Mouse (Mus musculus): ENCODE measurements around the gene Prame. TPM values are rescaled to one million over a fixed set of nuclear protein-coding genes. Genes with fewer than 3 reads are reported as not detected.
A peak's percentile ranks its signal among the peaks of the same experiment; 100 is the strongest.
"Not testable (repeated sequence)": the region's sequence is repeated elsewhere in the genome, so short reads cannot be mapped to it uniquely, and the experiment has no call there.

The Prame gene
- not detected in 2 replicates for polyA plus RNA-seq (2016; fragmentation: Nextera tagmentation; extraction: Ambion mirVana)

DNA sequence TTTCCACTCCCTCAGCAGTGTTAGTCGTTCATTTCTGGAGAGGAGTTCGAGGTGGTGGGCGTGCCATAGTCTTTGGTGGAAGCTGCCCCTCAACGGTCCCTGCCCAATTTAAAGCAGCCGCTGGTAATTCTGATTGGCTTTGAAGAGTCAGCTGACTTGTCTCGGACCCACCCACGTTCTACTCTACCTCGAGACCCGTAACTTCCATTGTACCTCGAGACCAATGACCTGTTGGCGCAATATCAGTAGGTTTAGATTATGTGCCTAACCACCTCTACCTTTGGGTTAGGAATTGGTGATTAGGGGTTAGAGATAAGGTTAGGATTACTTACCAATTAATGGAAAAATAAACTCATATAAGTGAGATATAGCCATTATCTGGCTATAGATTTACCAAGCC lies at the start of gene Prame:
TSS of gene Prame (minus strand) at position 101 of the 400 bp plus-strand sequence.
- WGBS, result 90% methylated on average over 11 of the region's 11 CpGs
- H3K27ac ChIP-seq (replicated peaks), result no peak within 1 kb of the TSS
- no peaks in the 10 kb centered on the region for H3K4me1 ChIP-seq

DNA sequence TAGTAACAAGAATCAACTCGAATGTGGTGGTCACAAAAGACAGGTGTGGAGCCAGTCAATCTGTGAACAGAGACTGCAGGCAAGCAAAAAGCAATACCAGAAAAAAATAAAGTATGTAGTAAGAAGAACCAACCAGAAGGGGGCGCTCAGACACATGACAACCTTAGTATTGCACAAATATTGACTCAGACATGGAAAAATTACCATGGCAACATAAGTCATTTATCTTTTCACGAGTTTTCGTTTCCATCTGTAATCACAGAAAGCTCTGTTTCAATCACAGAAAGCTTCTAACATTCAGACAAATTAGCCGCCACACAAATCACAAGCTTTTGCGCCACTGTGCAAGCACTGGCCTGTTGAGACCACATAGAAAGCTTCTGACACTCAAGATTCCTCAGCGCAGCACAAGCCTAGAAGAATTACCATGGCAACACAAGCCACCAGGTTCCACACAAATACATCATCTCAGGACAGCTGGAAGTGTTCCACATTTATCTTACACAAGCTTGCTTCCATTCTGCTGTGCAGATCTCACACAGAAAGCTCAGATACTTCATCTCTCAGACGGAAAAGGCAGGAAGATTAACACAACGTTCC lies 24.8 kb upstream of the Prame start:
- Histone ChIP-seq H3K27me3 (ENCODE audit: low read depth, poor library complexity, severe bottlenecking) (peaks cover 3% of the 10 kb centered on the region; the same call in 1 of the 2 replicates), H3K36me3 (no peaks in the 10 kb centered on the region), H3K27ac (replicated peaks) (no peak overlapping the region), H3K4me1 (no peaks in the 10 kb centered on the region), H3K4me3 (no peak overlapping the region), H3K9me3 (replicated peaks) (no peaks in the 10 kb centered on the region)
- WGBS, result 59% methylated on average over 9 of the region's 9 CpGs
- no peak for DNase-seq (ENCODE audit: low spot score)

More for the DNA sequence above, at the start of gene Prame:
- no peak within 1 kb of the TSS for H3K4me3 ChIP-seq
- H3K9me3 ChIP-seq (replicated peaks), result no peaks in the 10 kb centered on the region
- H3K27me3 ChIP-seq (ENCODE audit: low read depth, poor library complexity, severe bottlenecking), result peaks cover 7% of the 10 kb centered on the region; the same call in 1 of the 2 replicates
- H3K36me3 ChIP-seq, result no peaks in the 10 kb centered on the region
- no peak for DNase-seq (ENCODE audit: low spot score)

DNA sequence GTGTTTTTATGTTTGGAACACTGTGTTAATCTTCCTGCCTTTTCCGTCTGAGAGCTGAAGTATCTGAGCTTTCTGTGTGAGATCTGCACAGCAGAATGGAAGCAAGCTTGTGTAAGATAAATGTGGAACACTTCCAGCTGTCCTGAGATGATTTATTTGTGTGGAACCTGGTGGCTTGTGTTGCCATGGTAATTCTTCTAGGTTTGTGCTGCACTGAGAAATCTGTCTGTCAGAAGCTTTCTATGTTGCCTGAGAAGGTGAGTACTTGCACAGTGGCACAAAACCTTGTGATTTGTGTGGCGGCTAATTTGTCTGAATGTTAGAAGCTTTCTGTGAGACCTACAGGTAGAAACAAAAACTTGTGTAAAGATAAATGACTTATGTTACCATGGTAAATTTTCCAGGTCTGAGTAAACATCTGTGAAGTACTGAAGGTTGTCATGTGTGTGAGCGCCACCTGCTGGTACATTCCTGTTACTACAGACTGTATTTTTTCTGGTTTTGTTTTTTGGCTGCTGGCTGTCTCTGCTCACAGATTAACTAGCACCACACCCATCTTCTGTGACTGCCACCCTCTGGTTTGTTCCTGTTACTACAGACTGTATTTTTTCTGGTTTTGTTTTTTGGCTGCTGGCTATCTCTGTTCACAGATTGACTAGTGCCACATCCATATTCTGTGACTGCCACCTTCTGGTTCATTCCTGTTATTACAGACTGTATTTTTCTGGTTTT lies 26.0 kb downstream of the Prame start:
- 70% methylated on average over 3 of the region's 3 CpGs for WGBS
- H3K4me3 ChIP-seq; H3K36me3 ChIP-seq; H3K27ac ChIP-seq (replicated peaks); H3K4me1 ChIP-seq; H3K27me3 ChIP-seq (ENCODE audit: low read depth, poor library complexity, severe bottlenecking); DNase-seq (ENCODE audit: low spot score); H3K9me3 ChIP-seq (replicated peaks): not testable (repeated sequence)

DNA sequence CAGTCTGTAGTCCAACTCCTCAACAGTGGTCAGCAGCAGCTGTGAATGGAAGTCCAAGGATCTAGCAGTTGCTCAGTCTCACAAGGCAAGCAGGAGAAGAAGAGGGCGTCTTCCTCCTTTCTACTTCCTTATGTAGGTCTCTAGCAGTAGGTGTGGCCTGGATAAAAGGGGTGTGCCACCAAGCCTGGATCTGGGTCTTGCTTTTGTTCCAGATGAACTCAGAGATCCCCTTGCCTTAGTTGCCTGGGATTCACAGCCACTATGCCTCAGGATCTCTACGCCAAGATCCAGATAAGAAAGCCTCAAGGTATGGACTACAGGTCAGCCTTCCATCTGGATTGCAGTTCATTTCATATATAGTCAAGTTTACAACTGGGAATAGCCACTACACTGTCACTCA lies 28.8 kb downstream of the Prame start, which contains the start of gene Nxf7:
TSS of gene Nxf7 (minus strand) at position 101 of the 400 bp plus-strand sequence.
- Histone ChIP-seq H3K36me3 (no peaks in the 10 kb centered on the region), H3K27me3 (ENCODE audit: low read depth, poor library complexity, severe bottlenecking) (0 out of 2 replicates have a peak, but pooled peaks cover 4% of the 10 kb centered on the region), H3K9me3 (replicated peaks) (peaks cover 8% of the 10 kb centered on the region; the same call in 1 of the 2 replicates), H3K4me1 (no peaks in the 10 kb centered on the region), H3K27ac (replicated peaks) (no peak within 1 kb of the TSS), H3K4me3 (no peak within 1 kb of the TSS)
- no peak for DNase-seq (ENCODE audit: low spot score)
- WGBS, result 81% methylated on average over 2 of the region's 2 CpGs

DNA sequence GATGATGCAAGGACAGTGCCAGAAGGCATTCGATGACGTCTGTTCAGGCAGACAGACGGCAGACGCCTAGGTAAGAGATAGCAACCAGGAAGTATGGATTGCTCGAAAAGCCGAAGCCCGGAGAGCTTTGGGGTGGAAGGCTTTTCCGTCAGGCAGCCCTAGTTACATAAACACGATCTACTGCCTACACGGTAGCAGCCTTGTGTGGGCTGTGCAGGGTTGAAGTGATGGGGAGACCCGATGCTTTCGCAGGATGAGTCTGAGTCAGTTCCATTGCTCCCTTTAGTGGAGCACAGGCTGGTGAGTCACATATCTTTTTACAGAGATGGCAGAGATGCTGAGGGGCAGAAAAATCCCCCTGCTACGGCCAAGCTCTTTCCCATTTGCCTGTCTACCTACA lies 29.4 kb downstream of the Prame start:
- Histone ChIP-seq H3K4me3 (no peak overlapping the region), H3K36me3 (no peaks in the 10 kb centered on the region), H3K4me1 (no peaks in the 10 kb centered on the region), H3K27ac (replicated peaks) (no peak overlapping the region), H3K27me3 (ENCODE audit: low read depth, poor library complexity, severe bottlenecking) (0 out of 2 replicates have a peak, but pooled peaks cover 6% of the 10 kb centered on the region), H3K9me3 (replicated peaks) (peaks cover 8% of the 10 kb centered on the region; the same call in 1 of the 2 replicates)
- 95% methylated on average over 13 of the region's 13 CpGs for WGBS
- no peak for DNase-seq (ENCODE audit: low spot score)

DNA sequence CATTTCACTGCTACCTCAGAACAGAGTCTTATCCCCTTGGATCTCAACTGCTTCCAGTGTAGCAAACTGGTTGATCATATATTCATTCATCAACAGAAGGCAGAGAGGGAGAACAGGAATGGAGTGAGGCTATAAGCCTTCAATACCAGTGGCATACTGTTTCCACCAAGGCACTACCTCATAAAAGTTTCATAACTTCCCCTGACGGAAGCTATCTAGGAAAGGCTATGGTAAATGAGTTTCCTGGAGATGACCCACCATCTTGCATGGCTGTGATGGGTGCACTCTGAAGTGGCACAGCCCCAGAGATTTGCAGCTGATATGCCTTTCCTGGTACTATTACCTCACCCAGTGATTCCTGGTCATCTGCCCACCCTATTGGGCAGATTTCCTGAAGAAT lies 51.1 kb downstream of the Prame start:
- H3K4me1 ChIP-seq, result no peaks in the 10 kb centered on the region
- no peak overlapping the region for H3K4me3 ChIP-seq
- H3K9me3 ChIP-seq (replicated peaks), result no peaks in the 10 kb centered on the region
- no peaks in the 10 kb centered on the region for H3K36me3 ChIP-seq
- DNase-seq (ENCODE audit: low spot score), result no peak
- WGBS, result 82% methylated on average over 1 of the region's 1 CpGs
- H3K27me3 ChIP-seq (ENCODE audit: low read depth, poor library complexity, severe bottlenecking), result peaks cover 38% of the 10 kb centered on the region
- H3K27ac ChIP-seq (replicated peaks), result no peak overlapping the region

DNA sequence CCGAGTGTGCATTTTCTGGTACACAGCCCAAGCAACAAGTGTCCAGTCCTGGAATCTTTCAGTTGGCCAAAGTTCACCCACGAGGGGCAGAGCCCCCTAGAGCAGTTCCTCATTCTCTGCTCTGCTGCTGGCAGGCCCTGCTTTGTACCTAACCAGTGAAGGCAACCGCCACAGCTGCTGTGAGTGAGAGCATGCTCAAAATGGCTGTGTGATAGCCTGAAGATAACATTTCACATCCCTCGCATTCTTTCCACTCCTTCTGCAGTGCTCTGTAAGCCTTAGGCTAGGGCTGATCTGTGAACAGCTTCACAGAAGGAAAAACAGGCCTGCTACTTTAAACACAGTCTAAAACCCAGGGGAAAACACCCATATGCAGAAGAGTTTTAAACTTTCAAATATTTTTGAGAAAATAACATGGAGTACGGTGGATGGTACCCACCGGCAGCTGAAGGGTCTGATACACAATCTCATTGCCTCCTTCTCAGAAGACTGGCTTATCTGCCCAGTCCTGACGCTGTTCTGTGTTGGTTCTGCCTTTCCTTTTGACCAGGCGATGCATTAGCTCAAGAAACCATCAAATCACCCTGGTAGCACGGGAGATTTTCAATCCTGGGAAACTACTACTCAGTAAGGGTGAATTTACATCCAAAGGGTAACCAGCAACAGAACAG lies 52.4 kb downstream of the Prame start:
- WGBS, result 80% methylated on average over 9 of the region's 9 CpGs
- H3K36me3 ChIP-seq; H3K9me3 ChIP-seq (replicated peaks): not testable (repeated sequence)

DNA sequence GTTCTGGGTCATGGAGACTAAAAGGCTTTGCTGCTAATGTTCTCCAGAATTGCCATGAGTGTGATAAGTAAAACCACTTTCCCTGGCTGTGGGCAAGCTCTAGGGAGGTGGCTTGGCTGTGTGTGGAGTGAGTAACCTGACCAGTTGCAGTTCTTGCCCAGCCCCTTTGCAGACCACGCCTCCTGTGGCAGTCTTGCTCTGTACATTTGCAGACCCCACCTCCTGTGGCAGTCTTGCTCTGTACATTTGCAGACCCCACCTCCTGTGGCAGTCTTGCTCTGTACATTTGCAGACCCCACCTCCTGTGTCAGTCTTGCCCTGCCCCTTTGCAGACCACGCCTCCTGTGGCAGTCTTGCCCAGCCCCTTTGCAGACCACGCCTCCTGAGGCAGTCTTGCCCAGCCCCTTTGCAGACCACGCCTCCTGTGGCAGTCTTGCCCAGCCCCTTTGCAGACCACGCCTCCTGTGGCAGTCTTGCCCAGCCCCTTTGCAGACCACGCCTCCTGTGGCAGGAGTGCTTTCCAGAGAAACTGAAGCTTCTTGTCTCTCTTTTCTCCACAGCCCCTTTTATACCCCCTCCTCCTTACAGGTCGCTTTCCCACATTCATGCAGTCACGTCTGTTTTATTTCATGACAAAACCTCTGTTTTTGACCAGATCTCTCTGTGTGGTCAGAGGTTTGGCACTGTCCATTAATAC lies 53.1 kb downstream of the Prame start:
- not testable (repeated sequence) for H3K9me3 ChIP-seq (replicated peaks); H3K36me3 ChIP-seq; H3K4me1 ChIP-seq; H3K4me3 ChIP-seq; H3K27ac ChIP-seq (replicated peaks); DNase-seq (ENCODE audit: low spot score)
- H3K27me3 ChIP-seq (ENCODE audit: low read depth, poor library complexity, severe bottlenecking), result peaks cover 32% of the 10 kb centered on the region
- WGBS, result 26% methylated on average over 8 of the region's 8 CpGs

More for the DNA sequence above, 52.4 kb downstream of the Prame start:
- not testable (repeated sequence) for H3K4me3 ChIP-seq; DNase-seq (ENCODE audit: low spot score); H3K27ac ChIP-seq (replicated peaks); H3K4me1 ChIP-seq
- peaks cover 38% of the 10 kb centered on the region for H3K27me3 ChIP-seq (ENCODE audit: low read depth, poor library complexity, severe bottlenecking)

DNA sequence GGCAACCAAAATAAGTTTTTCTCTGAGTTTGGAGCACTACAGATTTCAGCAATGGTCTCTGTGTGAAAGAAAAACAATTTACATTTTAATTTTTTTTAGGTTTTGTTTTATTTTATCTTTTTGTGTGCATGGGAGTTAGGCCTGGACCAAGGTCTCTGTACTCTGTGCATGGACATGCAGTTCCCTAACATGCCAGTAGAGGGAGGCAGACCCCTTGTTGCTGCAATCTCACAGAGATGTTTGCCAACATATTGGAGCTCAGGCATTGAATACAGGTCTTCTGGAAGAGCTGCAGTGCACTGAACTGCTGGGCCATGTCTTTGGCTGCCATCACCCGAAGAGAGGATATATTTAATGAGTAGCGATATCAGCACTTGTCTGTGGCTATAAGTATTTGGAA lies 58.0 kb downstream of the Prame start:
- H3K4me3 ChIP-seq; H3K36me3 ChIP-seq; H3K4me1 ChIP-seq; H3K9me3 ChIP-seq (replicated peaks); H3K27ac ChIP-seq (replicated peaks); H3K27me3 ChIP-seq (ENCODE audit: low read depth, poor library complexity, severe bottlenecking): not testable (repeated sequence)
- DNase-seq (ENCODE audit: low spot score), result peak; percentile 36
- 55% methylated on average over 2 of the region's 2 CpGs for WGBS

DNA sequence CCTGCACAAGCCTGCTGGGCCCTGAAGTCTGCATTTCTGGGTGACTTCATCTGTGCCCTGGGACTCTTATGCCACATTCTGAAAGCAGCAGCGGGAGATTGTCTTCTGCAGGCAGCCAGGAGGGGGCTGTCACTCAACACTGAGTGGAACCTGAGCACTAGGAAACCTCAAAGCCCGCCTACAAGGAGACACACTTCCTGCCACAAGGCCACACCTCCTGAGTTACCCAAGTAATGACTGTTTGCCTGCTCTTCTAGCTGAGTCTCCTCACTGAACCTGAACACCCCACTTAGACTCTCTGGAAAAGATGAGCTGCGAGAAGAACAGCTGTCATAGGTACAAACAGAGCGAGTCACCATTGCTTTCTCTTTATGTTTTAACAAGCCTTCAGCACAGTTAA lies 62.6 kb downstream of the Prame start:
- WGBS, result 65% methylated on average over 4 of the region's 4 CpGs

More for the DNA sequence above, 62.6 kb downstream of the Prame start:
- H3K4me3 ChIP-seq; H3K27me3 ChIP-seq (ENCODE audit: low read depth, poor library complexity, severe bottlenecking); H3K27ac ChIP-seq (replicated peaks); H3K36me3 ChIP-seq; DNase-seq (ENCODE audit: low spot score); H3K9me3 ChIP-seq (replicated peaks); H3K4me1 ChIP-seq: not testable (repeated sequence)
